Mouse (Mus musculus): Measurements from ENCODE around the gene Wars. TPM values are rescaled to one million over a fixed set of nuclear protein-coding genes. Genes with fewer than 3 reads are reported as not detected.
A peak's percentile ranks its signal among the peaks of the same experiment; 100 is the strongest.
"Not testable (repeated sequence)": the region's sequence is repeated elsewhere in the genome, so short reads cannot be mapped to it uniquely, and the experiment has no call there.

Gene Wars
- polyA plus RNA-seq, 2 experiments from 2014 or later: 52.8 to 85.9 TPM

GRCm38 (mm10) chr12:108855081-108855480 lies 38.9 kb downstream of the Wars start:
- no peak for ATAC-seq

GRCm38 (mm10) chr12:108852822-108853221 lies 41.2 kb downstream of the Wars start:
- no peak for ATAC-seq

- ATAC-seq: no peak
Observed at GRCm38 (mm10) chr12:108850886-108851285, 43.1 kb downstream of the Wars start.

- ATAC-seq: no peak
Observed at GRCm38 (mm10) chr12:108850129-108850528, 43.8 kb downstream of the Wars start.

- no peak for ATAC-seq
Observed at GRCm38 (mm10) chr12:108849488-108850022, 44.4 kb downstream of the Wars start.

- ATAC-seq: not testable (repeated sequence)
Observed at GRCm38 (mm10) chr12:108848033-108848432, 45.9 kb downstream of the Wars start.

- ATAC-seq: no peak
Observed at GRCm38 (mm10) chr12:108842663-108843062, 51.3 kb downstream of the Wars start.

GRCm38 (mm10) chr12:108841181-108841580 lies 52.8 kb downstream of the Wars start:
- no peak for ATAC-seq

- ATAC-seq: no peak
Observed at GRCm38 (mm10) chr12:108836722-108837121, 57.3 kb downstream of the Wars start.

- ATAC-seq: peak; percentile 99
Observed at GRCm38 (mm10) chr12:108835840-108836409, 58.0 kb downstream of the Wars start, which contains the start of the genes Slc25a29 and Slc25a47. Slc25a29 (minus strand) TSS chr12:108835883. Slc25a47 (plus strand) TSS chr12:108836046.

- ATAC-seq: peak; percentile 58
Observed at GRCm38 (mm10) chr12:108835208-108835839, 58.6 kb downstream of the Wars start.

- no peak for ATAC-seq
Observed at GRCm38 (mm10) chr12:108834786-108835185, 59.2 kb downstream of the Wars start.

- ATAC-seq: no peak
Observed at GRCm38 (mm10) chr12:108834337-108834736, 59.6 kb downstream of the Wars start.

- ATAC-seq: no peak
Observed at GRCm38 (mm10) chr12:108833408-108833807, 60.6 kb downstream of the Wars start.

GRCm38 (mm10) chr12:108832851-108833250 lies 61.1 kb downstream of the Wars start:
- ATAC-seq: no peak

- ATAC-seq: no peak
Observed at GRCm38 (mm10) chr12:108831966-108832643, 61.9 kb downstream of the Wars start.

- ATAC-seq: no peak
Observed at GRCm38 (mm10) chr12:108830358-108830757, 63.6 kb downstream of the Wars start.

- ATAC-seq: no peak
Observed at GRCm38 (mm10) chr12:108829636-108830035, 64.3 kb downstream of the Wars start.

- ATAC-seq: no peak
Observed at GRCm38 (mm10) chr12:108827641-108828040, 66.3 kb downstream of the Wars start.

GRCm38 (mm10) chr12:108826958-108827535 lies 66.9 kb downstream of the Wars start:
- no peak for ATAC-seq

- no peak for ATAC-seq
Observed at GRCm38 (mm10) chr12:108826282-108826957, 67.6 kb downstream of the Wars start.

GRCm38 (mm10) chr12:108825561-108826224 lies 68.3 kb downstream of the Wars start:
- ATAC-seq: no peak

Data from CD4-positive, CD25-positive, alpha-beta regulatory T cell, adult 4 months (primary cell).